Mouse (Mus musculus): Measurements from ENCODE around the gene Abcf2.

Gene Abcf2

GRCm38 (mm10) chr5:24527780-24528179 lies 49.5 kb downstream of the Abcf2 start:
- DNase-seq (ENCODE audit: low spot score): no peak

- no peak for DNase-seq (ENCODE audit: low spot score)
These were observed 50.4 kb downstream of the Abcf2 start, which contains the start of gene Gbx1 for GRCm38 (mm10) chr5:24526889-24527230. Gene Gbx1, minus strand, starts transcription at chr5:24527202.

DNA sequence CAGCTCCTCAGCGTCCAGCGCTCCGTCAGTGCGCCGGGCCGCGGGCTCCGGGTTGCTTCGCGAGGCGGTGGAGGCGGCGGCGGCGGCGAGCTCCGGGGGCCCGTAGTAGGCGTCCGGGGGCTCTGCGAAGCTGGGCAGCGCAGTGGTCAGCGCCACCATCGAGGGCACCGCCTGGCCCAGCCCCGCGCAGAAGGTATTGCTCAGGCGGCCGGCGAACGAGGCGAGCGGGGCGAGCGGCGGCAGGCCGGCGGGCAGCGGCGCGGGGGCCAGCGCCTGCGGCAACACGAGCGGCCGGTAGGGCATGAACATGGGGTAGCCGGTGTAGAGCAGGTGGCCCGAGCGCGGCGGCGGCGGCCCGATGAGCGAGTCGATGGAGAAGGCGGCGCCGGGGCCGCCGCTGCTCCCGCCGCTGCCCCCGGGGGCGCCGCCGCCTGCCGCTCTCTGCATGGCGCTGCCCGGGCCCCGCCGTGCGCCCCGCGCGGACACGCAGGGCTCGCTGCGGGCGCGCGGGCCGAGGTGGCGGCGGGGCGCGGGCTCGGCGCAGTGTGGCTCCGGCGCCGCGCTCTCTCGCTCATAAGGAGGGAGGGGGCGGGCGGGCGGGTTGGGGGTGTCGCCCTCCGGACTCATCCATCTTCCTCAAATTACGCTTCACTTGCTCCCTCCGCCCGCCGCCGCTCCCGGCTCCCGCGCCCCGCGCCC lies 50.9 kb downstream of the Abcf2 start:
- no peak for DNase-seq (ENCODE audit: low spot score)

DNA sequence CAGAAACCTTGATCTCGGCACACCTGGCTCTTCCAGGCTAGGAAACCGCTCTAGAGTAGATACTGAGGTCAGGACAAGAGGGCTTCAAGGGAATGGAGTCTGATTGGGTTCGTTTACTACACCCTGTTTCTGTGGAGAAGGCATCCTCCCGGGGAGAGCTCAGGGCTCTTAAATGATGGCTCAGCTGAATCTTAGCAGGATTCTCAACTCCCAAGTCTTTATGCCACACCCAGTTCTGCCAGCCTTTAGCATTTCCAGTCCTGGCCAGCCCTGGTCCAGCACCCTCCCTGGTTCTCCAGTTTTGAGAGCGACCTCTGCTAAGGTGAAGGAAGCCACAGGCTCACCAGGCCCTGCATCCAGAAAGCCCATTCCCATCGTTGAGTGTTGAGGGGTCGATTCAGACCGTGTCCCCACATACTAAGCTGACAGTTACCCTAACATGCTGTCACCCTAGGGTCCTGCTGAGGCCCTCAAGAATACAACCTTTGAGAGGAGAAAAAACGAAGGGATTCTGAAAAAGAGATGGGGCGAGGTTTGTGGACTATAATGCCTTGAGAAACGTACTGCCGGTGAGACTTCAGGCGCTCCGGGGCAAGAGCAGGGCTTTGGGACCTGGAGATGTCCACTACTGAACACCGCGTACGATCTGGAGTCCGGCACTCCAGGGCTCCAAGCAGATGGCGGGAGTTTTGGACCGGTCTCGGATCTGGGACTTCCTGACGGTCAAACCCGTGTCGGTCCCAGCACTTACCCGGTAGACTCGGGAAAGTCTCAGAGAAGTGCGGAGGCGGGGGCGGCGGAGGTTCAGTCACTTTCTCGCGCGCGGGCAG lies 51.7 kb downstream of the Abcf2 start:
- DNase-seq (ENCODE audit: low spot score): no peak

- no peak for DNase-seq (ENCODE audit: low spot score)
These were observed 52.7 kb downstream of the Abcf2 start for GRCm38 (mm10) chr5:24524522-24524921.

DNA sequence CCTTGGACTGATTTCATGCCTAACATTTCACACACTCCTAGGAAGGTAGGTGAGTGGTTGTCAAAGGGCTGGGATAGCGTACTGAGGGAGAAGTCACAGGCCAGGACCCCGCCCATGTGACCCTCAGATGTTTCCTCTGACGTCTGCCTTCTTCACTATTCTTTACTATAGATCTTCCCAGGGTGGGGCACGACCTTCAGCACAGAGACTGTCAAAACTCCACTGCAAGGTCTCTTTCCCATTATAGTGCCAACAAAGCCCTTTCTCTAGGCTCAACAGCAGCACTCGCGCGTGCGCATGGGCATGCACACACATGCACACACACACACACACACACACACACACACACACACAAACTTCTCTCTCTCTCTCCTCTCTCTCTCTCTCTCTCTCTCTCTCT lies 53.5 kb downstream of the Abcf2 start:
- DNase-seq (ENCODE audit: low spot score): no peak

- no peak for DNase-seq (ENCODE audit: low spot score)
These were observed 55.9 kb downstream of the Abcf2 start for GRCm38 (mm10) chr5:24521366-24521765.
